Mouse (Mus musculus): ENCODE data around the gene Phc2.

The Phc2 gene

DNA sequence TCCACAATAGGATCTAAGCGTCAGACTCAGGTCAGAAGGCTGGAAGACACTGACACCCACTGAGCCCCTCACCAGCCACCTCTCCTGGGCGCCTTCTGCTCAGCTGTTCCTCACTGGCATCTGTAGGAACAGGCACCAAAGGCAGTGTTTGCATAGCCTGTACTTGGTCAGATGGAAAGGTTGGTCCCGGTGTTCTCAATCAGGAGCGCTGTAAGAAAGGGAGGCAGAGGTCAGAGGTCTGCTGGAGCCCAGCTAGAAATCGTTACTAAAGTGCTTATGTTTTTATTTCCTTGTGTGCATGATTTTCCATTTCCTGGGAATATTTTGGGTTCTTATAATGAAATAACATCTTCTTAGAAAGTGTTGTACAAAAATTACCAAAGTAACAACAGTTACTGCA lies 87.4 kb downstream of the Phc2 start:
- DNase-seq (ENCODE audit: low read depth, low spot score) = no peak

DNA sequence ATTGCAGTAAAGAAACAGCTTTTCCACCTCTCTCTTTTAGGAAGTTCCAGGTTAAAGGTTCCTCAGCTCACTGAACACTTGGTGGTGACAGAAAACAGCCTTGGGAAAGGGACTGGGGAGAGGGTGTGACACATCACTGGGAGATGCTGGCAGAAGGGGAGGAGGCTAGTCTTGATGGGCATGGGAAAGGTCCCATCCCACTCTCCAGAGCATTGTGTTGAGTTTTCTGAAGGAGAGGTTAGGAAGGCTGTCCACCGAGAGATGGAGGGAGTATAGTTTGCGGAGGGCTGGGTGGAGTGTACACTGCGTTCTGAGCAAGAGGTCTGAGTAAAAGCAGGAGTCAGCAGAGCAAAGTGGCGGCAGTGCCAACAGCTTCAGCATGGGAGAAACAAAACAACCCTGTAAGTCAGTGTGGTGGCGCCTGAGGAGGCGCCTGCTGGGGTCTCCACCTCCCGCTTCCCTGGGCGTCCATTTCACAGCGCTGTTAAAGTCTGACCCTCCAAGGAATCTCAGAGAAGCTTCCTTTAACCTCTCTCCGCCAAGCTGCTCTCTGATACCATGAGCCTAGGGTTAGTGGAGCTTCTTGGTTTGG lies 88.0 kb downstream of the Phc2 start:
- DNase-seq (ENCODE audit: low read depth, low spot score) = no peak

- DNase-seq (ENCODE audit: low read depth, low spot score) = no peak
These were observed 88.6 kb downstream of the Phc2 start for GRCm38 (mm10) chr4:128743031-128743626.

- no peak for DNase-seq (ENCODE audit: low read depth, low spot score)
These were observed 90.7 kb downstream of the Phc2 start for GRCm38 (mm10) chr4:128745160-128745559.

DNA sequence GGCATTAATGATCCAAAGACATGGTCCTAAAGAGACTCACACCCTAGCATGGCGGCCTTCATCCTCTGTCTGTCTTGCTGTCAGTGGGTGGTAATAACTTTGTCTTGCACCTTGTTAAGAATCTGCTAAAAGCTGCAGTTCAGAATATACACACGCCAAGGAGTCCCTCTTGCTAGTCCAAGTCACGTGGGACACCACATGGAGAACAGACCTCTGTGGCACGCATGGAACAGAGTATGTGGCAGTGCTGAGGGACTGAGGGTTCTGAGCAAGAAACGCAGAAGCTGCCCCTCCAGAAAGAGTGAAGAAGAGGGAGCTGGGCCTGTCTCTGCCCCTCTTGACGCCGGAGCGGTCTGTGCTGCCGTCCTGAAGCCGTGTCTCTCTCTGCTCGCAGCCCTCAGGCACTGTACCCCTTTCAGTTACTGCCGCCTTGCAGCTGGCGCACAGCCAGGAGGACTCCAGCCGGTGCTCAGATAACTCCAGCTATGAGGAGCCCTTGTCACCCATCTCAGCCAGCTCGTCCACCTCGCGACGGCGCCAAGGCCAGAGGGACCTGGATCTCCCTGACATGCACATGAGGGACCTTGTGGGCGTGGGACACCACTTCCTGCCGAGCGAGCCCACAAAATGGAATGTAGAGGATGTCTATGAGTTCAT lies 93.2 kb downstream of the Phc2 start:
- DNase-seq (ENCODE audit: low read depth, low spot score) = no peak

GRCm38 (mm10) chr4:128748309-128748708 lies 93.8 kb downstream of the Phc2 start:
- no peak for DNase-seq (ENCODE audit: low read depth, low spot score)

GRCm38 (mm10) chr4:128751006-128751405 lies 96.5 kb downstream of the Phc2 start:
- no peak for DNase-seq (ENCODE audit: low read depth, low spot score)

GRCm38 (mm10) chr4:128752031-128752757 lies 97.7 kb downstream of the Phc2 start:
- DNase-seq (ENCODE audit: low read depth, low spot score) = no peak

DNA sequence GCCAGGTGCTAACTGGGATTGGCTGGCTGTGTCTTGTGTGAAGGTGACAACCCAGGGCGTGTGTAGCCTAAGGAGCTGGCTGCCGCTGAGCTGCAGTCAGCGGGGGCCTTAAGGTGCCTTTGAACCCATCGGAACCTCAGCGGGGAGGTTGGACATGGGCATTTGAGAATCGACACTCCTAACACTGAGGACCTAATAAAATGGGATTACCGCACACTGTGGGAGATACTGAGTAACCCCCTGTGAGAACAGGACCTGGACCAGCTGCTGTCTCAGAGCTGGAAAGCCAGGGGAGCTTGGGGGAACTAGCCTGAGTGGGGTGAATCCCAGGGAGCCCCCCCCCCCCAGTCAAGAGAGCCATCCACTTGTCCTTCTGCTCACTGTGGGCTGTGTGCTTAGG lies 99.1 kb downstream of the Phc2 start:
- no peak for DNase-seq (ENCODE audit: low read depth, low spot score)

GRCm38 (mm10) chr4:128755064-128755463 lies 100.6 kb downstream of the Phc2 start, which contains the start of gene A3galt2:
A3galt2 (plus strand) TSS chr4:128755364.
- no peak for DNase-seq (ENCODE audit: low read depth, low spot score)

GRCm38 (mm10) chr4:128755900-128756299 lies 101.4 kb downstream of the Phc2 start:
- no peak for DNase-seq (ENCODE audit: low read depth, low spot score)

DNA sequence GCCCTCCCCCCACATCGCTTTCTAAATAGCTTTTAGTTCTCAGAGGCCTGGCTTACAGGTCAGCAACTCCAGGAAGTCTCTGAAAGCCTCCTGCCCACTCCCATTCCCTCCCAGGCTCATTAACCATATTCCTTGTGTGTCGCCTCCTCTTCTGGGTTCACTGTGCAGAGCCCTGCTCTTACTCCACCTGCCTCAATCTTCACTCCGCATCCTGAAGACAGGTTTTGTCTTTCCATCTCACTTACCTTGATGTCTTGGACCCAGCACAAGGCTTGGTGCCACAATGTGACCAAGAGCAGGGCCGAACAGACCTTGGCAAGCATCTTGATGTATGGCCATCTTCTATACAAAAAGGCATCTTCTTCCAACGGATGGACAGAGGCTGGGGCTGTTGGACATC lies 104.7 kb downstream of the Phc2 start:
- no peak for DNase-seq (ENCODE audit: low read depth, low spot score)

- DNase-seq (ENCODE audit: low read depth, low spot score) = no peak
These were observed 105.5 kb downstream of the Phc2 start for GRCm38 (mm10) chr4:128760029-128760428.

- no peak for DNase-seq (ENCODE audit: low read depth, low spot score)
These were observed 112.4 kb downstream of the Phc2 start for GRCm38 (mm10) chr4:128766929-128767328.

DNA sequence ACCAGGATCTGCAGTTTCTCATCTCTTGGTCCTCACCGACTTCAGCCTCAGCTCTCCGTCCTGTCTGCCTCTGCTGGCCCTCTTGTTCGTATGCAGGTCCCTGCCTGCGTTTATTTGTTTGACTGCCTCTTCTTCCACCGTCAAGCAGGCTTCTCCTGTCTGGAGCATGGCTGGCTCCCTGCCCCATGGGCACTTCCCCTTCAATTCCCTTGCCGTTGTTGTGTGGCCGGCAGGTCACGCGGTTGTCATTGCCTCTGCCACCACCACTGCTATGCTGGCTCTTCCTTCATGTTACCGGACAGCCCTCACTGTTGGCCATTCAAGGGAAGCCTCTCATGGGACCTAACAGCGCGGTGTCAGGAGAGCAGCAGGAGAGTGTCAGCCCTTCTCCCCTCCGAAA lies 113.6 kb downstream of the Phc2 start:
- no peak for DNase-seq (ENCODE audit: low read depth, low spot score)

- no peak for DNase-seq (ENCODE audit: low read depth, low spot score)
These were observed 115.3 kb downstream of the Phc2 start for GRCm38 (mm10) chr4:128769569-128770355.

GRCm38 (mm10) chr4:128770698-128771097 lies 116.2 kb downstream of the Phc2 start:
- DNase-seq (ENCODE audit: low read depth, low spot score) = no peak

DNA sequence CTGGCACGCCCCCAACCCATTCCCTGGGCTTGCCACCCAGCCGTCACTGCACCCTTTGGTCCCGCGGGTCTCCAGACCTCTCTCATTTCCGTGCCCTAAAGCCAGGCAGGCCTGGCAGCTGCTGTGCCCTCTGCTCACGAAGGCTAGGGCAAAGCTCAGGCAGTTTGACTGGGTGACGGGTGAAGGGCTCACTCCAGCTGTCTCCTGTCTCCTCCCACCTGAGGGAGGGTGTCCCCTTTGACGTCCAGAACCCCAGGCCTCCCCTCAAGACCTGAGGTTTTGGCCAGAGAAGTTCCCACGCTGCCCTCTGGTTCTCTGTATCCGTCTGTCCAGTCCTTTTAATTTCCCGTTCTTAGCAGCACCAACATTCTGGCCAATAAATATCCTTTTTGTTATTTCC lies 119.3 kb downstream of the Phc2 start:
- DNase-seq (ENCODE audit: low read depth, low spot score) = no peak

- no peak for DNase-seq (ENCODE audit: low read depth, low spot score)
These were observed 120.0 kb downstream of the Phc2 start for GRCm38 (mm10) chr4:128774467-128774866.

DNA sequence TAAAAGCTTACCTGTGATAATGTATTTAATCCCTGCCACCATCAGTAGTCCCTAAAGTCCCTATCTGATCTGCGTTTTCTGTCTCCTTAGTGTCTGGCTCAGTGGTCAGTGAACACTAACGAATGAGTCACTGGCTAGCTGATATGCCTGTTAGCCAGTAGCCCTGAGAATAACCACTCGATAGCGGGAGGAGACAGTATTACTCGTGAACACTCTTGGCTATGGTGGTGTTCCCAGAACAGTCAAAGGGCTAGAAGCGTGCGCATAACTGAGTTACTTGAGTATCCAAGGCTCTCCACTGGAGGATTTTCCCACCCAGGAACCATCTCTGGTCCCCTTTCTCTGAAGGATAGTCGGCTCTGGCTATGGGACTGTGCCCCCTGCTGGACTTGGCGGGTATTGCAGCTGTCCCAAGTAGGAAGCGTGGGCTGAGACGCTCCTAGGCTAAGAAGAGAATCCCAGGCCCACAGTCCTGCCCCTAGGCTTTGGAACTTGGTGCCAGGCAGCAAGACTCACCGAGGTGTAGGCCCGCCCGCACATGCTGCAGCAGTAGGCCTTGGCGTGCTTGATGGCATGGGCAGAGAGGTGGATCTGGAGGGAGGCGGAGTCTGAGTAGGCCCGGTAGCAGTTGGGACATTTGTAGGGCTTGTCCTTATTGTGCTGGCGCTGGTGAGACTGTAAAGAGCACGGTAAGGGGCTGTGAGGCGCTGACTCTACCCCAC lies 122.2 kb downstream of the Phc2 start:
- DNase-seq (ENCODE audit: low read depth, low spot score) = peak; percentile 62

GRCm38 (mm10) chr4:128777593-128777992 lies 123.1 kb downstream of the Phc2 start:
- no peak for DNase-seq (ENCODE audit: low read depth, low spot score)

All from embryo, embryonic 11.5 days (tissue).